21 mouse cellular contexts compared by ENCODE assay signal in genomic region chr10:83840226-83840625, GRCm38 (mm10).
"Had no signal": no experiment of that assay in that cellular context is flagged by ENCODE, and none has a peak within 500 bp of the region (broad histone marks: within the 10 kb centered on the region; RNA-seq: fewer than 3 reads in every experiment).

No protein-coding gene starts in this region.

- ATAC-seq: midbrain, embryonic 16.5 days had no signal

- DNase-seq: lung, adult 18-20 months; lung, embryonic 14.5 days; lung, postnatal 10 days; lung, postnatal 36 days; midbrain, embryonic 14.5 days; retina, postnatal 1 day; right cerebral cortex, adult 18-20 months; right cerebral cortex, postnatal 25 days; right cerebral cortex, postnatal 4 days; spleen, adult 18-20 months; thymus, adult 18-20 months; thymus, postnatal 14 days; thymus, postnatal 36 days had no signal

- H3K9ac ChIP-seq: lung, embryonic 14.5 days; midbrain, embryonic 12.5 days; neural tube, embryonic 13.5 days; neural tube, embryonic 15.5 days had no signal

- H3K4me3 ChIP-seq: megakaryocyte, embryonic 14.5 days; midbrain, embryonic 10.5 days; midbrain, embryonic 12.5 days; myocyte; neural tube, embryonic 13.5 days; neural tube, embryonic 15.5 days had no signal

- H3K4me1 ChIP-seq: megakaryocyte, embryonic 14.5 days; neural tube, embryonic 13.5 days; neural tube, embryonic 15.5 days had no signal

- H3K27ac ChIP-seq: macrophage; midbrain, embryonic 10.5 days; midbrain, embryonic 12.5 days; neural tube, embryonic 13.5 days; neural tube, embryonic 15.5 days had no signal

- H3K9me3 ChIP-seq: neural tube, embryonic 15.5 days had no signal

- H3K36me3 ChIP-seq: midbrain, embryonic 10.5 days; midbrain, embryonic 12.5 days; neural tube, embryonic 13.5 days; neural tube, embryonic 15.5 days had no signal

- H3K27me3 ChIP-seq: megakaryocyte, embryonic 14.5 days; midbrain, embryonic 12.5 days; neural tube, embryonic 13.5 days; neural tube, embryonic 15.5 days had no signal
